ENCODE assay signal across 27 mouse cellular contexts in genomic region chr10:128897501-128897900, GRCm38 (mm10). TPM values are rescaled to one million over a fixed set of nuclear protein-coding genes. Genes with fewer than 3 reads are reported as not detected.
DNase-seq lines count a peak whose midpoint lies in the region; ATAC-seq and TF ChIP-seq lines count a peak whose summit lies in the region.
"Had no signal": no experiment of that assay in that cellular context is flagged by ENCODE, and none has a peak within 500 bp of the region (broad histone marks: within the 10 kb centered on the region; RNA-seq: fewer than 3 reads in every experiment).

No protein-coding gene starts in this region.

- H3K27me3 ChIP-seq in forebrain, embryonic 15.5 days: 0 out of 2 replicates have a peak, but pooled peaks cover 6% of the 10 kb centered on the region
- peaks cover 16% of the 10 kb centered on the region for H3K27me3 ChIP-seq in forebrain, embryonic 13.5 days
- peaks cover 14% of the 10 kb centered on the region; the same call in 1 of the 2 replicates for H3K27me3 ChIP-seq in lung, embryonic 16.5 days (ENCODE audit: control insufficient read depth, insufficient read depth, low read depth, low read length)
- peaks cover 18% of the 10 kb centered on the region for H3K27me3 ChIP-seq in kidney, embryonic 14.5 days (ENCODE audit: control insufficient read depth, insufficient read depth, low read length)

- TF ChIP-seq POLR2A in brain, embryonic 14.5 days (IDR thresholded peaks at IDR 0.05; ENCODE audit: borderline replicate concordance, extremely low read depth, insufficient read depth, insufficient read length, poor library complexity, severe bottlenecking): no peak

- ATAC-seq in forebrain, embryonic 15.5 days (replicated peaks): no peak; the same call in 1 of the 2 replicates
- no peak for ATAC-seq in forebrain, embryonic 13.5 days
- no peak; the same call in 1 of the 2 replicates for ATAC-seq in lung, embryonic 16.5 days (ENCODE audit: low read depth)
- no peak for ATAC-seq in kidney, embryonic 14.5 days (ENCODE audit: low FRiP score, low TSS enrichment)
- ATAC-seq: CD4-positive, CD25-positive, alpha-beta regulatory T cell, adult 4 months; inflammation-experienced regulatory T-cells, adult 6 months had no signal

- DNase-seq in layer of hippocampus, adult 2 months (ENCODE audit: low spot score in 2 of 2): peak in 1 of 2 experiments; percentile 64
- DNase-seq in layer of hippocampus, adult 9-10 months (ENCODE audit: low spot score): no peak
- DNase-seq in lung, postnatal 36 days: no peak
- peak; percentile 81 for DNase-seq in brain, embryonic 14.5 days (ENCODE audit: low read depth)
- DNase-seq: adrenal gland, postnatal 36 days; cerebellum, adult 11 months; cerebellum, adult 9-10 months; heart, adult 2 months; heart, postnatal 4 days; kidney, adult 11 months; right cerebral cortex, postnatal 4 days had no signal

- peaks cover 23% of the 10 kb centered on the region for H3K4me1 ChIP-seq in forebrain, embryonic 15.5 days
- H3K4me1 ChIP-seq in forebrain, embryonic 13.5 days: peaks cover 16% of the 10 kb centered on the region
- H3K4me1 ChIP-seq in lung, embryonic 16.5 days (replicated peaks; ENCODE audit: control insufficient read depth, insufficient read depth, low read length): peaks cover 16% of the 10 kb centered on the region
- 0 out of 2 replicates have a peak, but pooled peaks cover 2% of the 10 kb centered on the region for H3K4me1 ChIP-seq in kidney, embryonic 14.5 days (ENCODE audit: control insufficient read depth, insufficient read depth, low read length)

- H3K4me2 ChIP-seq in forebrain, embryonic 15.5 days (replicated peaks): no peak overlapping the region
- no peak overlapping the region for H3K4me2 ChIP-seq in forebrain, embryonic 13.5 days
- no peak overlapping the region for H3K4me2 ChIP-seq in lung, embryonic 16.5 days (ENCODE audit: low read depth, low read length)
- H3K4me2 ChIP-seq in kidney, embryonic 14.5 days (replicated peaks; ENCODE audit: low read depth, low read length): no peak overlapping the region
- H3K4me2 ChIP-seq: embryonic facial prominence, embryonic 15.5 days; heart, embryonic 12.5 days; hindbrain, embryonic 13.5 days; kidney, embryonic 15.5 days; limb, embryonic 13.5 days; liver, embryonic 11.5 days; midbrain, embryonic 11.5 days had no signal

- no peak for TF ChIP-seq CTCF in layer of hippocampus, adult 2 months (conservative IDR thresholded peaks at IDR 0.05)
- TF ChIP-seq CTCF in brain, embryonic 14.5 days (IDR thresholded peaks at IDR 0.05; ENCODE audit: borderline replicate concordance, extremely low read depth, insufficient read depth, insufficient read length): no peak

- H3K9me3 ChIP-seq in forebrain, embryonic 15.5 days: no peaks in the 10 kb centered on the region
- no peaks in the 10 kb centered on the region for H3K9me3 ChIP-seq in forebrain, embryonic 13.5 days (replicated peaks)
- H3K9me3 ChIP-seq in lung, embryonic 16.5 days (ENCODE audit: control insufficient read depth, low read length): no peaks in the 10 kb centered on the region
- no peaks in the 10 kb centered on the region for H3K9me3 ChIP-seq in kidney, embryonic 14.5 days (ENCODE audit: control insufficient read depth, low read length)
- H3K9me3 ChIP-seq: embryonic facial prominence, embryonic 15.5 days; heart, embryonic 12.5 days; hindbrain, embryonic 13.5 days; kidney, embryonic 15.5 days; limb, embryonic 13.5 days; neural tube, embryonic 13.5 days had no signal

- no peak overlapping the region for H3K4me3 ChIP-seq in forebrain, embryonic 15.5 days
- no peak overlapping the region for H3K4me3 ChIP-seq in forebrain, embryonic 13.5 days
- no peak overlapping the region for H3K4me3 ChIP-seq in layer of hippocampus, adult 2 months
- H3K4me3 ChIP-seq in lung, embryonic 16.5 days (ENCODE audit: low read length): no peak overlapping the region
- no peak overlapping the region for H3K4me3 ChIP-seq in kidney, embryonic 14.5 days (ENCODE audit: low read length)
- H3K4me3 ChIP-seq: embryonic facial prominence, embryonic 15.5 days; heart, adult 2 months; heart, embryonic 12.5 days; hindbrain, embryonic 13.5 days; kidney, embryonic 15.5 days; limb, embryonic 13.5 days; neural tube, embryonic 13.5 days had no signal

- peak overlapping the region; percentile 53 for H3K27ac ChIP-seq in forebrain, embryonic 15.5 days (replicated peaks)
- H3K27ac ChIP-seq in forebrain, embryonic 13.5 days: no peak overlapping the region
- 0 out of 2 replicates have a peak overlapping the region, but pooled peaks have one; percentile 23 for H3K27ac ChIP-seq in layer of hippocampus, adult 2 months
- peak overlapping the region; percentile 31 for H3K27ac ChIP-seq in lung, embryonic 16.5 days (ENCODE audit: low read length)
- H3K27ac ChIP-seq in kidney, embryonic 14.5 days (ENCODE audit: low read depth, low read length): no peak overlapping the region
- H3K27ac ChIP-seq: heart, adult 2 months; hindbrain, embryonic 13.5 days; kidney, embryonic 15.5 days; limb, embryonic 13.5 days; neural tube, embryonic 13.5 days; stomach, postnatal 0 days had no signal

- WGBS in forebrain, embryonic 15.5 days: 7% methylated on average over 1 of the region's 1 CpGs
- WGBS in forebrain, embryonic 13.5 days: 26% methylated on average over 1 of the region's 1 CpGs
- WGBS in lung, embryonic 16.5 days: 0% methylated on average over 1 of the region's 1 CpGs
- WGBS in kidney, embryonic 14.5 days: 17% methylated on average over 1 of the region's 1 CpGs

- no peaks in the 10 kb centered on the region for H3K36me3 ChIP-seq in forebrain, embryonic 15.5 days
- no peaks in the 10 kb centered on the region for H3K36me3 ChIP-seq in forebrain, embryonic 13.5 days (ENCODE audit: poor library complexity, severe bottlenecking)
- H3K36me3 ChIP-seq in lung, embryonic 16.5 days (ENCODE audit: control insufficient read depth, insufficient read depth, low read length): no peaks in the 10 kb centered on the region
- H3K36me3 ChIP-seq in kidney, embryonic 14.5 days (ENCODE audit: control insufficient read depth, insufficient read depth, low read length): no peaks in the 10 kb centered on the region
- H3K36me3 ChIP-seq: embryonic facial prominence, embryonic 15.5 days; heart, embryonic 12.5 days; hindbrain, embryonic 13.5 days; kidney, embryonic 15.5 days; limb, embryonic 13.5 days; neural tube, embryonic 13.5 days had no signal

- H3K9ac ChIP-seq in forebrain, embryonic 15.5 days (replicated peaks): no peak overlapping the region
- H3K9ac ChIP-seq in forebrain, embryonic 13.5 days: no peak overlapping the region
- H3K9ac ChIP-seq in lung, embryonic 16.5 days (ENCODE audit: low read length): no peak overlapping the region
- no peak overlapping the region for H3K9ac ChIP-seq in kidney, embryonic 14.5 days (ENCODE audit: low read depth, low read length)
- H3K9ac ChIP-seq: embryonic facial prominence, embryonic 15.5 days; heart, embryonic 12.5 days; hindbrain, embryonic 13.5 days; kidney, embryonic 15.5 days; limb, embryonic 13.5 days; neural tube, embryonic 13.5 days had no signal

RNA-seq across cellular contexts. Expression of gene Cd63, which starts 3.3 kb away (rescaled TPM):
- 125 and 142 TPM in 2 replicates for polyA plus RNA-seq in forebrain, embryonic 15.5 days (2015; fragmentation: Nextera tagmentation; extraction: Ambion mirVana)
- polyA plus RNA-seq in forebrain, embryonic 13.5 days (2015; fragmentation: Nextera tagmentation; extraction: Ambion mirVana): 127 and 130 TPM in 2 replicates
- 10 to 100 TPM; 71.0 to 81.9 TPM for total RNA-seq in layer of hippocampus, adult 2 months (2021)
- polyA plus RNA-seq in lung, embryonic 16.5 days (2015; fragmentation: Nextera tagmentation; extraction: Ambion mirVana): 568 and 590 TPM in 2 replicates
- polyA plus RNA-seq in brain, embryonic 14.5 days (2012; rRNA removed): 59.6 and 74.0 TPM in 2 replicates
- polyA plus RNA-seq in kidney, embryonic 14.5 days (2014; fragmentation: Nextera tagmentation; extraction: Ambion mirVana): 479 and 521 TPM in 2 replicates

RNA-seq across cellular contexts. Expression of gene Gdf11, which starts 6.0 kb away (rescaled TPM):
- polyA plus RNA-seq in forebrain, embryonic 15.5 days (2015; fragmentation: Nextera tagmentation; extraction: Ambion mirVana): 7.5 and 8.7 TPM in 2 replicates
- polyA plus RNA-seq in forebrain, embryonic 13.5 days (2015; fragmentation: Nextera tagmentation; extraction: Ambion mirVana): 8.9 and 9.0 TPM in 2 replicates
- 10 to 100 TPM; 20.5 to 21.9 TPM for total RNA-seq in layer of hippocampus, adult 2 months (2021)
- polyA plus RNA-seq in lung, embryonic 16.5 days (2015; fragmentation: Nextera tagmentation; extraction: Ambion mirVana): 3.0 and 3.1 TPM in 2 replicates
- 10.1 and 17.4 TPM in 2 replicates for polyA plus RNA-seq in brain, embryonic 14.5 days (2012; rRNA removed)
- 7.2 and 8.7 TPM in 2 replicates for polyA plus RNA-seq in kidney, embryonic 14.5 days (2014; fragmentation: Nextera tagmentation; extraction: Ambion mirVana)

RNA-seq across cellular contexts. Expression of gene Rdh5, which starts 25.2 kb away (rescaled TPM):
- 11.7 and 12.6 TPM in 2 replicates for polyA plus RNA-seq in forebrain, embryonic 15.5 days (2015; fragmentation: Nextera tagmentation; extraction: Ambion mirVana)
- 10.7 and 16.0 TPM in 2 replicates for polyA plus RNA-seq in forebrain, embryonic 13.5 days (2015; fragmentation: Nextera tagmentation; extraction: Ambion mirVana)
- total RNA-seq in layer of hippocampus, adult 2 months (2021): 1 to 10 TPM; 4.3 to 8.4 TPM
- 16.0 and 24.8 TPM in 2 replicates for polyA plus RNA-seq in lung, embryonic 16.5 days (2015; fragmentation: Nextera tagmentation; extraction: Ambion mirVana)
- 21.7 and 23.6 TPM in 2 replicates for polyA plus RNA-seq in brain, embryonic 14.5 days (2012; rRNA removed)
- polyA plus RNA-seq in kidney, embryonic 14.5 days (2014; fragmentation: Nextera tagmentation; extraction: Ambion mirVana): 14.5 and 15.7 TPM in 2 replicates

RNA-seq across cellular contexts. Expression of gene Bloc1s1, which starts 26.3 kb away (rescaled TPM):
- 230 and 251 TPM in 2 replicates for polyA plus RNA-seq in forebrain, embryonic 15.5 days (2015; fragmentation: Nextera tagmentation; extraction: Ambion mirVana)
- polyA plus RNA-seq in forebrain, embryonic 13.5 days (2015; fragmentation: Nextera tagmentation; extraction: Ambion mirVana): 241 and 243 TPM in 2 replicates
- total RNA-seq in layer of hippocampus, adult 2 months (2021): 100 to 1,000 TPM in 1 of 2 experiments, 10 to 100 TPM in 1; 88.5 to 102 TPM
- polyA plus RNA-seq in lung, embryonic 16.5 days (2015; fragmentation: Nextera tagmentation; extraction: Ambion mirVana): 213 and 216 TPM in 2 replicates
- 269 and 298 TPM in 2 replicates for polyA plus RNA-seq in brain, embryonic 14.5 days (2012; rRNA removed)
- polyA plus RNA-seq in kidney, embryonic 14.5 days (2014; fragmentation: Nextera tagmentation; extraction: Ambion mirVana): 219 and 258 TPM in 2 replicates

RNA-seq across cellular contexts. Expression of gene Itga7, which starts 36.1 kb away (rescaled TPM):
- 2.1 TPM in 2 replicates for polyA plus RNA-seq in forebrain, embryonic 15.5 days (2015; fragmentation: Nextera tagmentation; extraction: Ambion mirVana)
- 0.63 and 0.83 TPM in 2 replicates for polyA plus RNA-seq in forebrain, embryonic 13.5 days (2015; fragmentation: Nextera tagmentation; extraction: Ambion mirVana)
- total RNA-seq in layer of hippocampus, adult 2 months (2021): 10 to 100 TPM; 39.5 to 42.9 TPM
- polyA plus RNA-seq in lung, embryonic 16.5 days (2015; fragmentation: Nextera tagmentation; extraction: Ambion mirVana): 8.5 and 12.2 TPM in 2 replicates
- 5.8 and 7.1 TPM in 2 replicates for polyA plus RNA-seq in brain, embryonic 14.5 days (2012; rRNA removed)
- 0.77 and 1.3 TPM in 2 replicates for polyA plus RNA-seq in kidney, embryonic 14.5 days (2014; fragmentation: Nextera tagmentation; extraction: Ambion mirVana)
- total RNA-seq: megakaryocyte, adult 5-6 weeks had no signal

Comparison
In these comparisons a context has a peak if more than half of its experiments do, and no peak if none do; other contexts are left out.
1. H3K27ac ChIP-seq: peak in forebrain, embryonic 15.5 days (single experiment), layer of hippocampus, adult 2 months (single experiment) and lung, embryonic 16.5 days (single experiment); none in forebrain, embryonic 13.5 days (single experiment) and kidney, embryonic 14.5 days (single experiment).